Mouse (Mus musculus) olfactory bulb, adult 2 months (tissue): ENCODE measurements around the gene Trip6. TPM values are rescaled to one million over a fixed set of nuclear protein-coding genes. Genes with fewer than 3 reads are reported as not detected.

ENCODE experiments used
- H3K27ac ChIP-seq: fragments of 200-500 bp; 2 replicates; pipeline ENCODE4 v1.5.1; 2012; ENCODE audit warnings: low read depth, low read length; ENCODE audit not compliant: insufficient read depth
- H3K4me1 ChIP-seq: fragments of 200-500 bp; 2 replicates; pipeline ENCODE4 v1.6.1; 2012; ENCODE audit warnings: low read length; ENCODE audit not compliant: control insufficient read depth, insufficient read depth
- H3K4me3 ChIP-seq: fragments of 200-500 bp; 2 replicates; pipeline ENCODE4 v1.5.1; 2012; ENCODE audit warnings: mild to moderate bottlenecking, low read depth, low read length, moderate library complexity; ENCODE audit not compliant: insufficient read depth
- CTCF ChIP-seq: fragments of 200-500 bp; IDR thresholded peaks from 2 replicates; pipeline ENCODE4 v1.5.1; 2012; ENCODE audit warnings: low read depth, mild to moderate bottlenecking, low read length, moderate library complexity; ENCODE audit not compliant: insufficient read depth
- POLR2A ChIP-seq: fragments of 200-500 bp; IDR thresholded peaks from 2 replicates; pipeline ENCODE4 v1.6.1; 2012; ENCODE audit warnings: mild to moderate bottlenecking, low read depth, low read length, moderate library complexity; ENCODE audit not compliant: insufficient read depth
- whole genome bisulfite sequencing: fragments of 180-500 bp; shearing (Covaris S2); methylation state at CpG from one replicate; pipeline ENCODE4 v1.1.7; 2018; 5-methylcytosine and 5-hydroxymethylcytosine counted together
- polyA plus RNA-seq: library from polyadenylated mRNA; stranded (reverse); fragments of >200 nt; gene quantifications from 2 replicates; pipeline ENCODE4 v1.2.4, GENCODE M21; 2012; ENCODE audit warnings: low replicate concordance; ENCODE audit not compliant: missing spikeins, insufficient read depth, insufficient read length

Gene Trip6
- polyA plus RNA-seq, 1 experiment = not detected

- no peak for TF ChIP-seq CTCF
- WGBS = 1% methylated on average over 32 of the region's 32 CpGs
- peaks cover 19% of the 10 kb centered on the region for H3K4me1 ChIP-seq
- H3K4me3 ChIP-seq = peak within 1 kb of the TSS; percentile 49
- H3K27ac ChIP-seq = no peak within 1 kb of the TSS
These were observed 35.4 kb upstream of the Trip6 start, which contains the start of gene Ephb4 for GRCm38 (mm10) chr5:137349384-137350204. Gene Ephb4, plus strand, starts transcription at chr5:137350109.

GRCm38 (mm10) chr5:137348482-137349383 is 34.5 kb upstream of the Trip6 start:
- TF ChIP-seq CTCF (no peak), POLR2A (no peak)
- H3K4me3 ChIP-seq = no peak overlapping the region
- peaks cover 19% of the 10 kb centered on the region for H3K4me1 ChIP-seq
- WGBS = 2% methylated on average over 33 of the region's 33 CpGs
- no peak overlapping the region for H3K27ac ChIP-seq

DNA sequence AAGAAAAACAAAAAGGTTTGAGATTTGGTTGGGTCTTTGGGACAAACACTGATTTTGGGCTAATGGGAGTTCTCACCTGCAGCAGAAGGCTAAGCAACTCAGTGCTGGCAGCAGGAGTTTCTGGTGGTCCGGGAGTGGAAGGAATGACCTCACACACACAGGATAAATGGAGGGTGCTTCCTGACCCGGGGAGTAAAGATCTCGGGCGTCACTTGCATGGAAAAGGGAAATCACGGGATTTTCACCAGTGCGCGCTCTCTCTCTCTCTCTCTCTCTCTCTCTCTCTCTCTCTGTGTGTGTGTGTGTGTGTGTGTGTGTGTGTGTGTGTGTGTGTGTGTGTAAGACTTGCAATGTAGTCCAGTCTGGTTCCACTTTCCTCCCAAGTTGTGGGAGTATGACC is 33.7 kb upstream of the Trip6 start:
- H3K27ac ChIP-seq = no peak overlapping the region
- no peak for TF ChIP-seq POLR2A
- no peak for TF ChIP-seq CTCF
- WGBS = 40% methylated on average over 7 of the region's 7 CpGs
- peaks cover 19% of the 10 kb centered on the region for H3K4me1 ChIP-seq
- no peak overlapping the region for H3K4me3 ChIP-seq

- TF ChIP-seq CTCF (no peak), POLR2A (no peak)
- 89% methylated on average over 4 of the region's 4 CpGs for WGBS
- peaks cover 19% of the 10 kb centered on the region for H3K4me1 ChIP-seq
These were observed 32.8 kb upstream of the Trip6 start for GRCm38 (mm10) chr5:137346983-137347382.

GRCm38 (mm10) chr5:137346388-137346787 is 32.2 kb upstream of the Trip6 start:
- Histone ChIP-seq H3K27ac (no peak overlapping the region), H3K4me3 (no peak overlapping the region), H3K4me1 (peaks cover 19% of the 10 kb centered on the region)
- TF ChIP-seq POLR2A = no peak
- no peak for TF ChIP-seq CTCF
- 90% methylated on average over 1 of the region's 1 CpGs for WGBS

More at GRCm38 (mm10) chr5:137346983-137347382, 32.8 kb upstream of the Trip6 start:
- H3K27ac ChIP-seq = no peak overlapping the region
- no peak overlapping the region for H3K4me3 ChIP-seq

- H3K4me1 ChIP-seq = peaks cover 19% of the 10 kb centered on the region
- 21% methylated on average over 9 of the region's 9 CpGs for WGBS
- H3K27ac ChIP-seq = no peak overlapping the region
- no peak for TF ChIP-seq CTCF
- TF ChIP-seq POLR2A = no peak
- H3K4me3 ChIP-seq = no peak overlapping the region
These were observed 31.6 kb upstream of the Trip6 start for GRCm38 (mm10) chr5:137345821-137346220.

GRCm38 (mm10) chr5:137343869-137344268 is 29.7 kb upstream of the Trip6 start:
- Histone ChIP-seq H3K4me1 (peaks cover 13% of the 10 kb centered on the region), H3K4me3 (no peak overlapping the region), H3K27ac (no peak overlapping the region)
- TF ChIP-seq POLR2A (no peak), CTCF (no peak)

DNA sequence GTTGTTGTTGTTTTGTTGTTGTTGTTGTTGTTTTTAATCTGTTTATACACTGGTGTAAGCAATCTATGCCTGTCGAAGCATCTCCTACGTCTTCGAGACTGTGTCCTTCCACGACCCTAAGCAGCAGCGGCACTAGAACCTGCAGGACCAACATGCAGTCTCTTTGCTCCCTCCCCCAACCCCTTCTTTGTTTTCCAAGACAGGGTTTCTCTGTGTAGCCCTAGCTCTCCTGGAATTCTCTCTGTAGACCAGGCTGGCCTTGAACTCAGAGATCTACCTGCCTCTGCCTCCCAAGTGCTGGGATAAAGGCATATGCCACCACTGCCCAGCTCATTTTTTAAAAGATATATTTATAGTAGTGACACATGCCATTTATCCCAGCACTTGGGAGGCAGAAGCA is 29.2 kb upstream of the Trip6 start:
- TF ChIP-seq POLR2A (no peak), CTCF (no peak)
- Histone ChIP-seq H3K4me3 (no peak overlapping the region), H3K27ac (no peak overlapping the region), H3K4me1 (peaks cover 12% of the 10 kb centered on the region)
- 98% methylated on average over 5 of the region's 5 CpGs for WGBS
